ENCODE assay signal across 27 mouse cellular contexts in genomic region chr2:123072653-123073052, GRCm38 (mm10).
"Had no signal": no experiment of that assay in that cellular context is flagged by ENCODE, and none has a peak within 500 bp of the region (broad histone marks: within the 10 kb centered on the region; RNA-seq: fewer than 3 reads in every experiment).

No protein-coding gene starts in this region.

- H3K4me2 ChIP-seq: heart, embryonic 13.5 days; heart, embryonic 15.5 days; hindbrain, embryonic 13.5 days; hindbrain, embryonic 15.5 days; kidney, embryonic 15.5 days; limb, embryonic 12.5 days; liver, embryonic 11.5 days; liver, embryonic 13.5 days had no signal

- ATAC-seq: hindbrain, postnatal 0 days; intestine, embryonic 16.5 days had no signal

- H3K27me3 ChIP-seq: heart, embryonic 13.5 days; heart, embryonic 15.5 days; hindbrain, embryonic 13.5 days; hindbrain, embryonic 15.5 days; kidney, embryonic 15.5 days; limb, embryonic 12.5 days; liver, embryonic 13.5 days had no signal

- H3K4me3 ChIP-seq: gastrocnemius, adult 2 months; heart, embryonic 10.5 days; heart, embryonic 13.5 days; heart, embryonic 15.5 days; hindbrain, embryonic 13.5 days; hindbrain, embryonic 15.5 days; kidney, embryonic 15.5 days; limb, embryonic 10.5 days; limb, embryonic 12.5 days; liver, embryonic 13.5 days had no signal

- H3K4me1 ChIP-seq: heart, embryonic 15.5 days; hindbrain, embryonic 13.5 days; hindbrain, embryonic 15.5 days; kidney, embryonic 15.5 days; limb, embryonic 10.5 days; limb, embryonic 12.5 days; liver, embryonic 13.5 days had no signal

- H3K27ac ChIP-seq: gastrocnemius, adult 2 months; heart, embryonic 10.5 days; heart, embryonic 13.5 days; heart, embryonic 15.5 days; hindbrain, embryonic 13.5 days; hindbrain, embryonic 15.5 days; hindbrain, postnatal 0 days; kidney, embryonic 15.5 days; kidney, postnatal 0 days; limb, embryonic 10.5 days; limb, embryonic 12.5 days; liver, embryonic 13.5 days had no signal

- H3K9ac ChIP-seq: heart, embryonic 13.5 days; heart, embryonic 15.5 days; hindbrain, embryonic 13.5 days; hindbrain, embryonic 15.5 days; kidney, embryonic 15.5 days; limb, embryonic 12.5 days; liver, embryonic 13.5 days had no signal

- H3K9me3 ChIP-seq: heart, embryonic 10.5 days; heart, embryonic 13.5 days; heart, embryonic 15.5 days; hindbrain, embryonic 13.5 days; hindbrain, embryonic 15.5 days; kidney, embryonic 15.5 days; limb, embryonic 10.5 days; limb, embryonic 12.5 days; liver, embryonic 13.5 days had no signal

- DNase-seq: gastrocnemius, adult 2 months; gastrocnemius, postnatal 10 days; gastrocnemius, postnatal 25 days; heart, adult 18-20 months; heart, postnatal 14 days; heart, postnatal 36 days; kidney, adult 11 months; kidney, adult 2 months; kidney, adult 9 months; kidney, postnatal 14 days; kidney, postnatal 36 days; layer of hippocampus, adult 9-11 months; layer of hippocampus, postnatal 36 days; liver; liver, embryonic 13.5 days had no signal

- H3K36me3 ChIP-seq: heart, embryonic 10.5 days; heart, embryonic 13.5 days; heart, embryonic 15.5 days; hindbrain, embryonic 13.5 days; hindbrain, embryonic 15.5 days; kidney, embryonic 15.5 days; limb, embryonic 10.5 days; limb, embryonic 12.5 days; liver, embryonic 13.5 days had no signal
